ENCODE assay signal across 18 mouse cellular contexts in genomic region chr14:12595326-12595725, GRCm38 (mm10).
A peak's percentile ranks its signal among the peaks of the same experiment; 100 is the strongest.
DNase-seq lines count a peak whose midpoint lies in the region; ATAC-seq and TF ChIP-seq lines count a peak whose summit lies in the region.
"Had no signal": no experiment of that assay in that cellular context is flagged by ENCODE, and none has a peak within 500 bp of the region (broad histone marks: within the 10 kb centered on the region; RNA-seq: fewer than 3 reads in every experiment).

No protein-coding gene starts in this region.

- H3K27me3 ChIP-seq in neural tube, embryonic 11.5 days (ENCODE audit: control insufficient read depth, insufficient read depth, low read length) = no peaks in the 10 kb centered on the region
- no peaks in the 10 kb centered on the region for H3K27me3 ChIP-seq in forebrain, embryonic 16.5 days (replicated peaks; ENCODE audit: control insufficient read depth, insufficient read depth, low read length)
- no peaks in the 10 kb centered on the region for H3K27me3 ChIP-seq in midbrain, embryonic 16.5 days (ENCODE audit: control insufficient read depth, insufficient read depth, low read depth, low read length)
- H3K27me3 ChIP-seq: heart, embryonic 15.5 days; stomach, embryonic 15.5 days had no signal

- no peak overlapping the region for H3K4me2 ChIP-seq in neural tube, embryonic 11.5 days (ENCODE audit: low read depth)
- no peak overlapping the region for H3K4me2 ChIP-seq in forebrain, embryonic 16.5 days (ENCODE audit: low read length)
- H3K4me2 ChIP-seq in midbrain, embryonic 16.5 days (ENCODE audit: low read length) = no peak overlapping the region
- H3K4me2 ChIP-seq: heart, embryonic 15.5 days; stomach, embryonic 15.5 days had no signal

- H3K4me1 ChIP-seq in neural tube, embryonic 11.5 days (ENCODE audit: control insufficient read depth, insufficient read depth, low read length) = no peaks in the 10 kb centered on the region
- peaks cover 19% of the 10 kb centered on the region for H3K4me1 ChIP-seq in forebrain, embryonic 16.5 days (replicated peaks; ENCODE audit: control insufficient read depth, insufficient read depth, low read length)
- peaks cover 18% of the 10 kb centered on the region for H3K4me1 ChIP-seq in midbrain, embryonic 16.5 days (ENCODE audit: control insufficient read depth, insufficient read depth, low read length)
- H3K4me1 ChIP-seq: heart, embryonic 15.5 days; stomach, embryonic 15.5 days had no signal

- H3K27ac ChIP-seq in neural tube, embryonic 11.5 days (ENCODE audit: low read depth, low read length) = no peak overlapping the region
- H3K27ac ChIP-seq in forebrain, embryonic 16.5 days (ENCODE audit: low read length) = no peak overlapping the region
- H3K27ac ChIP-seq in midbrain, embryonic 16.5 days (ENCODE audit: low read length) = no peak overlapping the region
- H3K27ac ChIP-seq in layer of hippocampus, adult 2 months = no peak overlapping the region
- H3K27ac ChIP-seq: heart, adult 2 months; heart, embryonic 15.5 days; stomach, embryonic 15.5 days had no signal

- TF ChIP-seq CTCF in layer of hippocampus, adult 2 months (conservative IDR thresholded peaks at IDR 0.05) = no peak

- peak; percentile 31; the same call in 1 of the 2 replicates for ATAC-seq in neural tube, embryonic 11.5 days (ENCODE audit: insufficient read depth, low FRiP score, low TSS enrichment)
- ATAC-seq in forebrain, embryonic 16.5 days = peak; percentile 11; the same call in 1 of the 2 replicates
- peak; percentile 57 for ATAC-seq in midbrain, embryonic 16.5 days

- no peaks in the 10 kb centered on the region for H3K36me3 ChIP-seq in neural tube, embryonic 11.5 days (ENCODE audit: control insufficient read depth, insufficient read depth, low read length)
- H3K36me3 ChIP-seq in forebrain, embryonic 16.5 days (ENCODE audit: control insufficient read depth, insufficient read depth) = no peaks in the 10 kb centered on the region
- peaks cover 3% of the 10 kb centered on the region; the same call in 1 of the 2 replicates for H3K36me3 ChIP-seq in midbrain, embryonic 16.5 days (ENCODE audit: control insufficient read depth, insufficient read depth, low read length)
- H3K36me3 ChIP-seq: heart, embryonic 15.5 days; stomach, embryonic 15.5 days had no signal

- 47% methylated on average over 4 of the region's 4 CpGs for WGBS in neural tube, embryonic 11.5 days
- WGBS in forebrain, embryonic 16.5 days = 16% methylated on average over 4 of the region's 4 CpGs
- WGBS in midbrain, embryonic 16.5 days = 39% methylated on average over 4 of the region's 4 CpGs

- no peaks in the 10 kb centered on the region for H3K9me3 ChIP-seq in neural tube, embryonic 11.5 days (ENCODE audit: control insufficient read depth, low read length)
- H3K9me3 ChIP-seq in forebrain, embryonic 16.5 days (ENCODE audit: control insufficient read depth, low read length) = no peaks in the 10 kb centered on the region
- H3K9me3 ChIP-seq in midbrain, embryonic 16.5 days (replicated peaks; ENCODE audit: control insufficient read depth, low read length, poor library complexity, severe bottlenecking) = no peaks in the 10 kb centered on the region
- H3K9me3 ChIP-seq: heart, embryonic 15.5 days; stomach, embryonic 15.5 days had no signal

- H3K9ac ChIP-seq in neural tube, embryonic 11.5 days (ENCODE audit: low read length) = no peak overlapping the region
- H3K9ac ChIP-seq in forebrain, embryonic 16.5 days (replicated peaks; ENCODE audit: low read depth, low read length) = no peak overlapping the region
- H3K9ac ChIP-seq in midbrain, embryonic 16.5 days (ENCODE audit: low read depth, low read length) = no peak overlapping the region
- H3K9ac ChIP-seq: heart, embryonic 15.5 days; stomach, embryonic 15.5 days had no signal

- DNase-seq in neural tube, embryonic 11.5 days (ENCODE audit: low spot score) = no peak
- DNase-seq in neural tube, embryonic 10.5 days (ENCODE audit: extremely low spot score, low spot score) = no peak
- DNase-seq in right cerebral cortex, postnatal 14 days = no peak
- DNase-seq in layer of hippocampus, postnatal 25 days (ENCODE audit: extremely low spot score in 1 of 2, low spot score in 1 of 2) = no peak
- DNase-seq in layer of hippocampus, adult 2 months (ENCODE audit: low spot score in 2 of 2) = no peak
- DNase-seq: adrenal gland, postnatal 25 days; cerebellum, adult 9-10 months; gastrocnemius, postnatal 14 days; heart, adult 2 months; kidney, adult 8-10 months; kidney, postnatal 25 days; left cerebral cortex, postnatal 4 days; lung, adult 18-20 months; lung, postnatal 36 days had no signal

- no peak overlapping the region for H3K4me3 ChIP-seq in neural tube, embryonic 11.5 days (ENCODE audit: low read depth, low read length)
- no peak overlapping the region for H3K4me3 ChIP-seq in forebrain, embryonic 16.5 days (replicated peaks; ENCODE audit: low read length)
- H3K4me3 ChIP-seq in midbrain, embryonic 16.5 days (ENCODE audit: low read depth, low read length) = no peak overlapping the region
- no peak overlapping the region for H3K4me3 ChIP-seq in layer of hippocampus, adult 2 months
- H3K4me3 ChIP-seq: heart, adult 2 months; heart, embryonic 15.5 days; stomach, embryonic 15.5 days had no signal
